Mouse (Mus musculus) G1E (cell line): Measurements from ENCODE around the gene Dph3. TPM values are rescaled to one million over a fixed set of nuclear protein-coding genes. Genes with fewer than 3 reads are reported as not detected.
A peak's percentile ranks its signal among the peaks of the same experiment; 100 is the strongest.
"Not testable (repeated sequence)": the region's sequence is repeated elsewhere in the genome, so short reads cannot be mapped to it uniquely, and the experiment has no call there.

Experiments
- ATAC-seq: 2 replicates; pipeline ENCODE4 v1.8.0; 2016; ENCODE audit warnings: mild to moderate bottlenecking; ENCODE audit not compliant: insufficient number of reproducible peaks, poor library complexity, low FRiP score, severe bottlenecking; ENCODE audit errors: extremely low read depth
- DNase-seq: peaks from one replicate; pipeline ENCODE4 v3.0.0; 2012; ENCODE audit warnings: low spot score
- H3K27me3 ChIP-seq: 2 replicates; pipeline ENCODE4 v1.6.1; 2012; ENCODE audit warnings: mild to moderate bottlenecking, low read length, inconsistent platforms; ENCODE audit not compliant: insufficient read depth
- H3K36me3 ChIP-seq: replicated peaks from 2 replicates; pipeline ENCODE3; 2012; ENCODE audit warnings: mild to moderate bottlenecking, inconsistent platforms
- H3K4me1 ChIP-seq: 2 replicates; pipeline ENCODE4 v1.6.1; 2012; ENCODE audit warnings: low read depth, low read length, inconsistent platforms, mixed read lengths; ENCODE audit not compliant: insufficient read depth
- H3K4me3 ChIP-seq: 2 replicates; pipeline ENCODE4 v1.5.1; 2012; ENCODE audit warnings: low read depth, mild to moderate bottlenecking, inconsistent platforms, low read length, moderate library complexity, mixed read lengths
- H3K9me3 ChIP-seq: replicated peaks from 2 replicates; pipeline ENCODE4 v1.6.1; 2012; ENCODE audit warnings: inconsistent platforms
- CTCF ChIP-seq: IDR thresholded peaks from 2 replicates; pipeline ENCODE4 v1.5.1; 2012; ENCODE audit warnings: low read depth, low read length, inconsistent platforms, mixed read lengths
- GATA1 ChIP-seq: IDR thresholded peaks from 2 replicates; pipeline ENCODE4 v1.6.1; 2012; ENCODE audit warnings: borderline replicate concordance, low read length, inconsistent platforms, mixed read lengths
- GATA2 ChIP-seq: IDR thresholded peaks from 2 replicates; pipeline ENCODE4 v1.6.1; 2012; ENCODE audit warnings: low read depth, low read length, inconsistent platforms, borderline replicate concordance
- POLR2AphosphoS5 ChIP-seq: IDR thresholded peaks from 2 replicates; pipeline ENCODE4 v1.6.1; 2012; ENCODE audit warnings: low read depth, low read length, inconsistent platforms; ENCODE audit not compliant: insufficient replicate concordance
- TAL1 ChIP-seq: conservative IDR thresholded peaks from 2 replicates; pipeline ENCODE4 v1.6.1; 2012; ENCODE audit warnings: low read depth, low read length, inconsistent platforms, mixed read lengths
- polyA plus RNA-seq: library from polyadenylated mRNA; stranded (reverse); fragments of >175 nt; gene quantifications from 2 replicates; pipeline ENCODE4 v1.2.3, GENCODE M21; 2012
- total RNA-seq, 2 experiments: library from RNA; stranded (forward) in 1 of 2; stranded (reverse) in 1 of 2; fragments of 200-1000 nt in 1 of 2; fragments of >200 nt in 1 of 2; fragmentation: Nextera tagmentation in 1 of 2; gene quantifications; 2 replicates each; pipeline ENCODE4 v1.2.3; 2014 to 2017

Dph3 gene
- 68.0 and 88.7 TPM in 2 replicates for total RNA-seq (2014; fragmentation: Nextera tagmentation)
- 67.3 and 70.3 TPM in 2 replicates for total RNA-seq (2017)
- polyA plus RNA-seq, result 17.5 and 26.1 TPM in 2 replicates

GRCm38 (mm10) chr14:32085486-32086201 lies at the start of gene Dph3:
Dph3 (minus strand) TSS chr14:32085729.
- peaks cover 49% of the 10 kb centered on the region for H3K36me3 ChIP-seq
- ATAC-seq (peak; percentile 84), DNase-seq (peak; percentile 92)
- no peaks in the 10 kb centered on the region for H3K9me3 ChIP-seq
- no peaks in the 10 kb centered on the region for H3K27me3 ChIP-seq
- peaks cover 36% of the 10 kb centered on the region for H3K4me1 ChIP-seq
- H3K4me3 ChIP-seq, result peak within 1 kb of the TSS; percentile 80
- TF ChIP-seq TAL1 (no peak), POLR2AphosphoS5 (0 out of 2 replicates have a peak, but pooled peaks have one; percentile 63)

- DNase-seq, result no peak
- no peaks in the 10 kb centered on the region for H3K36me3 ChIP-seq
- no peak overlapping the region; the same call in 1 of the 2 replicates for H3K4me3 ChIP-seq
- peak; percentile 54 for ATAC-seq
- no peaks in the 10 kb centered on the region for H3K9me3 ChIP-seq
- no peaks in the 10 kb centered on the region for H3K27me3 ChIP-seq
- peaks cover 59% of the 10 kb centered on the region for H3K4me1 ChIP-seq
- no peak for TF ChIP-seq GATA2
Observed at GRCm38 (mm10) chr14:32134293-32134692, 48.8 kb upstream of the Dph3 start.

- H3K36me3 ChIP-seq, result no peaks in the 10 kb centered on the region
- H3K4me1 ChIP-seq, result peaks cover 62% of the 10 kb centered on the region
- peaks cover 5% of the 10 kb centered on the region; the same call in 1 of the 2 replicates for H3K27me3 ChIP-seq
- TF ChIP-seq GATA2 (no peak), POLR2AphosphoS5 (no peak), CTCF (no peak), TAL1 (peak; percentile 57), GATA1 (no peak)
- no peak overlapping the region; the same call in 1 of the 2 replicates for H3K4me3 ChIP-seq
- no peak for DNase-seq
- ATAC-seq, result peak; percentile 69
- H3K9me3 ChIP-seq, result no peaks in the 10 kb centered on the region
Observed at GRCm38 (mm10) chr14:32131836-32132235, 46.3 kb upstream of the Dph3 start.

- Histone ChIP-seq H3K36me3 (no peaks in the 10 kb centered on the region), H3K9me3 (no peaks in the 10 kb centered on the region), H3K27me3 (peaks cover 17% of the 10 kb centered on the region), H3K4me1 (peaks cover 32% of the 10 kb centered on the region), H3K4me3 (no peak overlapping the region)
- ATAC-seq, result no peak; the same call in 1 of the 2 replicates
- TF ChIP-seq GATA1, result no peak
- TF ChIP-seq CTCF, result no peak
- no peak for TF ChIP-seq GATA2
- no peak for TF ChIP-seq TAL1
- no peak for TF ChIP-seq POLR2AphosphoS5
- no peak for DNase-seq
Observed at GRCm38 (mm10) chr14:32128409-32128808, 42.9 kb upstream of the Dph3 start.

GRCm38 (mm10) chr14:32125256-32125655 lies 39.7 kb upstream of the Dph3 start:
- H3K36me3 ChIP-seq, H3K4me3 ChIP-seq, DNase-seq, H3K9me3 ChIP-seq, ATAC-seq: not testable (repeated sequence)
- Histone ChIP-seq H3K4me1 (peaks cover 22% of the 10 kb centered on the region), H3K27me3 (peaks cover 20% of the 10 kb centered on the region)

- ATAC-seq (no peak), DNase-seq (no peak)
- TF ChIP-seq GATA2 (no peak), GATA1 (no peak), CTCF (no peak), POLR2AphosphoS5 (no peak), TAL1 (no peak)
- Histone ChIP-seq H3K27me3 (peaks cover 20% of the 10 kb centered on the region), H3K36me3 (no peaks in the 10 kb centered on the region), H3K4me3 (no peak overlapping the region), H3K9me3 (no peaks in the 10 kb centered on the region), H3K4me1 (peaks cover 19% of the 10 kb centered on the region)
Observed at GRCm38 (mm10) chr14:32124261-32124660, 38.7 kb upstream of the Dph3 start.

- Histone ChIP-seq H3K36me3 (no peaks in the 10 kb centered on the region), H3K4me1 (peaks cover 12% of the 10 kb centered on the region), H3K4me3 (no peak overlapping the region), H3K9me3 (no peaks in the 10 kb centered on the region), H3K27me3 (peaks cover 15% of the 10 kb centered on the region)
- peak; percentile 62 for DNase-seq
- TF ChIP-seq CTCF (peak; percentile 62), GATA1 (no peak)
- ATAC-seq, result peak; percentile 68
Observed at GRCm38 (mm10) chr14:32121920-32122315, 36.4 kb upstream of the Dph3 start.
